Mouse (Mus musculus) ES-E14 (cell line): Measurements from ENCODE around the gene Arpc1b.

Experiments
- MAFK ChIP-seq: IDR thresholded peaks from 2 replicates; pipeline ENCODE4 v1.6.1; 2014; ENCODE audit warnings: mild to moderate bottlenecking, low read depth, low read length, inconsistent platforms; ENCODE audit not compliant: insufficient read depth
- ZC3H11A ChIP-seq: IDR thresholded peaks from 2 replicates; pipeline ENCODE4 v1.6.1; 2012; ENCODE audit warnings: low read depth, mild to moderate bottlenecking, inconsistent platforms, low read length, borderline replicate concordance
- ZNF384 ChIP-seq: IDR thresholded peaks from 2 replicates; pipeline ENCODE4 v1.6.1; 2012; ENCODE audit warnings: low read depth, low read length, inconsistent platforms

- TF ChIP-seq ZNF384 (no peak), ZC3H11A (no peak), MAFK (no peak)
These were observed 2.9 kb downstream of the Arpc1b start for GRCm38 (mm10) chr5:145116916-145117315.
